Mouse (Mus musculus): Measurements from ENCODE around the gene Anapc15-ps.
"Not testable (repeated sequence)": the region's sequence is repeated elsewhere in the genome, so short reads cannot be mapped to it uniquely, and the experiment has no call there.

Gene Anapc15-ps

DNA sequence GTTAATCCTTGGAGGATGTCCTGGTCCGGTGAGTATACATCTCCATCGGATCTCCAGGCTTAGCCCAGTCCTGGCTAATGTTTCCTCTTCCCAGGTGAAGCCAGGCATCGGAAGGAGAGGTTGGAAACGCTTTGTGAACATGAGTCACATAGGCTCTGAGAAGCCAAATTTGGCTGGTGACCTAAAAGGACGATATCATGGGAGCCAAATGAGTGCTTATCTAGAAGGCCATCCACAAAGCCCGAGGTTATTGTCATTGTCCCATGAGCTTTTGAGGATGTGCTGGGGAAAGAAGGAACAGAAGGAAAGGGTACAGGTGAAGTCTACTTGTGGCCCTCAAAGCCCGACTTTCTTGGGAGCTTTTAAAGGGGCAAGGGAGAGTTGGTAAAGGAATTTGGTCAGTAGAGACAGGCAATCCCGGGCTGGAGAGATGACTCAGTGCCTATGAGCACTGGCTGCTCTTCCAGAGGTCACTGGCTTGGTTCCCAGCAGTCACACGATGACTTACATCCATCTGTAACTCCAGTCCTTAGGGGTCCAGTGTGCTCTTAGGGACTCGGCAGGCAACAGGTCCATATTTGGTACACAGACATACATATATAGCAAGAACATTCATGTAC, 42.4 kb downstream of the Anapc15-ps start:
- no peak for DNase-seq (ENCODE audit: low spot score in 2 of 2)

DNA sequence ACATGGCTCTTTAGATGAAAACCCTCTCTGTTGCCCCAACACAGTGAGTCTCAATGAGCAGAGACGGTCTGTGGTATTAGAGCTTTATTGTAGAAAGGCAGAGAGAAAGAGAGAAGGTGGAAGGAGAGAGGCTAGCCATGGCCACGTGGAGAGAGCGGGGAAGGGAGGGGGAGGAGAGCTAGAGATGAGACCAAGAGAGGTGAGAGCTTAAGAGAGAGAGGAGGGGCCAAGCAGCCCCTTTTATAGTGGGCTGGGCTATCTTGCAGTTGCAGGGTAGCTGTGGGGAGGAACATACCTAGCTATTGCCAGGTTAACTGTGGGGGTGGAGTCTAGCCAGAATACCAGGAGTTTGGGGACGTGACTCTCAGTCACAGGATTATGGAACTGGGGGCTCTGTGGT, 43.1 kb downstream of the Anapc15-ps start:
- not testable (repeated sequence) for DNase-seq (ENCODE audit: low spot score in 2 of 2)

DNA sequence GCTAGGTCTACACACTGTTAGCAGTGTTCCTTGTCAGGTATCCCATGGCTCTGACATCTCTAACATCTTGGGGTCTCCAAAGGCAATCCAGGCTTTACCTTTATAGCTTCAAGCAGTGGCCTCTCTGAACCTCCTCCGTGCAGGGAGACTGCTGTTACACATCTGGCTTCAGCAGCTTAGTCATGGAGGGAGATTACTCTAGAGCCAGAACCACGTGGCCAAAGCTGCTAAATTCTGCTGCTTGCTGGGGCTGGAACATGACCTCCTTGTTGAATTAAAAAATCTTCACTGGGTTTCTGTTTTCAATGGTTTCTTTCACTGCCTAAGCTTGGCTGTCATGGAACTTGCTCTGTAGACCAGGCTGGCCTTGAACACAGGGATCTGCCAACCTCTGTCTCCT, 44.9 kb downstream of the Anapc15-ps start:
- no peak for DNase-seq (ENCODE audit: low spot score in 2 of 2)

DNA sequence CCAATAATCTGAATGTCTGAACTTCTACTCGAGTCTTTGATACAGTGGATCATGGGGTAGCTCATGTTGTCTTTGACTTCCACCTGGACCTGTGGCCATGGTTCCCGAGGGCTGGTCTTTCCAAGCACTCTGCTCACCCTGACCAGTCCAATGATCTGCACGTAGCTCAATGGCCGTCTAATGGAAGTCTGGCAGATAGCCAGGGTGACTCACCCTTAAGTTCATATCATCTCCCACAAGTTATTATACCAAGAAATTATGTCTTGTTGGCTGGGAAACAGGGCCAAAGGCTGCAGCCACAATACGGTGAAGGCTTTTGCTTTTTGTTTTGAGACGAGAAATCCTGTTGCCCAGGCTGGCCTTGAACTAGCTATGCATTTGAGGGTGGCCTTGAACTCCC, 45.9 kb downstream of the Anapc15-ps start:
- DNase-seq (ENCODE audit: low spot score in 2 of 2), result no peak

DNA sequence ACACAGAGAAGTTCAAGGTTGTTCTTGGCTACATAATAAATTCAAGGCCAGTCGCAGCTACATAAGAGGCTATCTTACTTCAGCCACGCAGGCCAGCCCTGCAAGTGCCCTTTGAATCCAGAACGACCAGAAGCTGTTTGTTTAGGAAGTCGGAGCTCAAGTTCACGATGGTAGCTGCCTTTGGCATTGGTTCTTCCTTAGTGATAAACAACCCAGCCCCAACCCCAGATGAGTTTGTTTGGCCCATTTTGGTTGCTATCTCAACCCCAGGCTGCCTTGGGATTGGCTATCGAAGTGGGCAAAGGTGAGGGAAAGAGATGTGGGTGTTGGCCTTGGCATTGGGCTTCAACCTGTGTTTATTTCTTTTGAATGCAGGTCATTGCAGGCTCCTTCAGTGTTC, 48.0 kb downstream of the Anapc15-ps start:
- DNase-seq (ENCODE audit: low spot score in 2 of 2), result no peak

DNA sequence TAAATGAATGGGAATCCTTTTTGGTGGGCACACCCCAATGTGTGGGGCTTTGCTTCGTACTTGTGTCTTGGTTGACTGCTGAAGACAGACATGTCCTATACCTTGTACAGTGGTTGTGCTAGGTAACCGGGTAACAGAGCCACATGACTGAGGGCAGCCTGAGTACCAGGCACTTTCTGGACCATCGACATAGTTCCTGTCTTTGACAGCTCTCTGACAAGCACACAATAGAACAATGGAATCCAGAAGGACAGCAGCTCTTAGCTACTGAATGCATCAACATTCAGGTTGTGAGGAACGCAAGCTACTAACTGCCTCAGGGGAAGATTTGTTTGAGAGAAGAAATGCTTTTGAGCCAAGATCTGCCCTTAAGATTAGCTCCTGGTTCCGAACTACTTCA, 49.2 kb downstream of the Anapc15-ps start:
- DNase-seq (ENCODE audit: low spot score in 2 of 2), result no peak

DNA sequence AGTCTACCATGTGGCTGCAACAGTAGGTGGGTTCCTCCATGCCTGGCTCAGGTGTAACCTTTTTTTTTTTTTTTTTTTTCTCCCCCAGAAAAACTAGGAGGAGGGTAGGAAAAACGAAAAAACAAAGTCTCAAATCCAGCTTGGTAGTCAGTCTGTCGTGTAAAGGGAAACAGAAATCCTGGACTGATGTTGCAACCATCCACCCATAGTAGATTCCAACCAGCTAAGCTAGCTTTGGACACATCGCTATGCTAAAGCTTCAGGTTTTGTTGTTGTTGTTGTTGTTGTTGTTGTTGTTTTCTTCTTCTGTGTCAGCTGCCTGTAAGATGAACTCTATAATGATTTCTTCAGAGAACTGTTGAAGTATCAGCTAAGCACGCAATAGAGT, 49.7 kb downstream of the Anapc15-ps start:
- no peak for DNase-seq (ENCODE audit: low spot score in 2 of 2)

All from frontal cortex, postnatal 14 days (tissue).